Mouse (Mus musculus) cortical plate, adult 2 months (tissue): Measurements from ENCODE around the gene Jph2.

Experiments
- CTCF ChIP-seq: fragments of 200-500 bp; IDR thresholded peaks from 2 replicates; pipeline ENCODE4 v1.5.1; 2011; ENCODE audit warnings: mild to moderate bottlenecking, control low read depth, low read length; ENCODE audit not compliant: insufficient read depth; ENCODE audit errors: extremely low read depth
- POLR2A ChIP-seq: fragments of 200-500 bp; IDR thresholded peaks from 2 replicates; pipeline ENCODE4 v1.6.1; 2011; ENCODE audit warnings: mild to moderate bottlenecking, low read length, control low read depth; ENCODE audit not compliant: insufficient read depth; ENCODE audit errors: extremely low read depth

- TF ChIP-seq POLR2A, result no peak
- no peak for TF ChIP-seq CTCF
Measured at GRCm38 (mm10) chr2:163394977-163395376, 2.8 kb downstream of the Jph2 start.
